Mouse (Mus musculus): ENCODE data around the gene Snap23. TPM values are rescaled to one million over a fixed set of nuclear protein-coding genes. Genes with fewer than 3 reads are reported as not detected.

Snap23 gene
- total RNA-seq (2014; rRNA removed) (17.0 and 19.7 TPM in 2 replicates), polyA plus RNA-seq (2015; fragmentation: Nextera tagmentation; extraction: Ambion mirVana) (10.6 and 11.3 TPM in 2 replicates)

- H3K27me3 ChIP-seq (ENCODE audit: insufficient read depth, low read length) = no peaks in the 10 kb centered on the region
- H3K9ac ChIP-seq (replicated peaks; ENCODE audit: low read length, poor library complexity, severe bottlenecking) = peak within 1 kb of the TSS; percentile 75
- peak within 1 kb of the TSS; percentile 59 for H3K27ac ChIP-seq (ENCODE audit: low read depth, low read length)
- no peaks in the 10 kb centered on the region for H3K9me3 ChIP-seq (ENCODE audit: low read length)
- H3K4me1 ChIP-seq (ENCODE audit: insufficient read depth, low read length) = peaks cover 5% of the 10 kb centered on the region; the same call in 1 of the 2 replicates
- H3K4me2 ChIP-seq (ENCODE audit: low read depth, low read length, poor library complexity, severe bottlenecking) = peak within 1 kb of the TSS; percentile 75
- ATAC-seq (ENCODE audit: low FRiP score) = peak; percentile 90
- TF ChIP-seq CTCF (IDR thresholded peaks at IDR 0.05) = no peak
- DNase-seq (ENCODE audit: low spot score) = peak; percentile 95
- H3K36me3 ChIP-seq (ENCODE audit: insufficient read depth, low read length) = no peaks in the 10 kb centered on the region
- peak within 1 kb of the TSS; percentile 77 for H3K4me3 ChIP-seq (ENCODE audit: low read depth, low read length)
- WGBS = 2% methylated on average over 42 of the region's 42 CpGs
These were observed at the start of gene Snap23 for GRCm38 (mm10) chr2:120566886-120567797. Gene Snap23 (plus strand): TSS chr2:120567671.

GRCm38 (mm10) chr2:120518547-120519210 lies 48.8 kb upstream of the Snap23 start:
- Histone ChIP-seq H3K36me3 (ENCODE audit: insufficient read depth, low read length) (peaks cover 78% of the 10 kb centered on the region), H3K4me2 (ENCODE audit: low read depth, low read length, poor library complexity, severe bottlenecking) (no peak overlapping the region), H3K9me3 (ENCODE audit: low read length) (no peaks in the 10 kb centered on the region), H3K4me1 (ENCODE audit: insufficient read depth, low read length) (no peaks in the 10 kb centered on the region), H3K27me3 (ENCODE audit: insufficient read depth, low read length) (no peaks in the 10 kb centered on the region), H3K9ac (replicated peaks; ENCODE audit: low read length, poor library complexity, severe bottlenecking) (no peak overlapping the region), H3K27ac (ENCODE audit: low read depth, low read length) (no peak overlapping the region), H3K4me3 (ENCODE audit: low read depth, low read length) (no peak overlapping the region)
- ATAC-seq (ENCODE audit: low FRiP score) (no peak), DNase-seq (ENCODE audit: low spot score) (no peak)
- no peak for TF ChIP-seq CTCF (IDR thresholded peaks at IDR 0.05)
- 92% methylated on average over 5 of the region's 5 CpGs for WGBS

- Histone ChIP-seq H3K27me3 (ENCODE audit: insufficient read depth, low read length) (no peaks in the 10 kb centered on the region), H3K9ac (replicated peaks; ENCODE audit: low read length, poor library complexity, severe bottlenecking) (no peak overlapping the region), H3K9me3 (ENCODE audit: low read length) (no peaks in the 10 kb centered on the region), H3K27ac (ENCODE audit: low read depth, low read length) (no peak overlapping the region), H3K4me3 (ENCODE audit: low read depth, low read length) (no peak overlapping the region), H3K36me3 (ENCODE audit: insufficient read depth, low read length) (peaks cover 75% of the 10 kb centered on the region), H3K4me2 (ENCODE audit: low read depth, low read length, poor library complexity, severe bottlenecking) (no peak overlapping the region), H3K4me1 (ENCODE audit: insufficient read depth, low read length) (no peaks in the 10 kb centered on the region)
- no peak for TF ChIP-seq CTCF (IDR thresholded peaks at IDR 0.05)
- no peak for DNase-seq (ENCODE audit: low spot score)
- 89% methylated on average over 5 of the region's 5 CpGs for WGBS
- ATAC-seq (ENCODE audit: low FRiP score) = no peak
These were observed 40.7 kb upstream of the Snap23 start for GRCm38 (mm10) chr2:120526771-120527170.

GRCm38 (mm10) chr2:120529531-120529930 lies 37.9 kb upstream of the Snap23 start:
- Histone ChIP-seq H3K27me3 (ENCODE audit: insufficient read depth, low read length) (no peaks in the 10 kb centered on the region), H3K27ac (ENCODE audit: low read depth, low read length) (no peak overlapping the region), H3K9ac (replicated peaks; ENCODE audit: low read length, poor library complexity, severe bottlenecking) (no peak overlapping the region), H3K36me3 (ENCODE audit: insufficient read depth, low read length) (peaks cover 71% of the 10 kb centered on the region), H3K4me1 (ENCODE audit: insufficient read depth, low read length) (no peaks in the 10 kb centered on the region), H3K4me2 (ENCODE audit: low read depth, low read length, poor library complexity, severe bottlenecking) (no peak overlapping the region), H3K4me3 (ENCODE audit: low read depth, low read length) (no peak overlapping the region), H3K9me3 (ENCODE audit: low read length) (no peaks in the 10 kb centered on the region)
- no peak for ATAC-seq (ENCODE audit: low FRiP score)
- no peak for DNase-seq (ENCODE audit: low spot score)
- peak; percentile 53 for TF ChIP-seq CTCF (IDR thresholded peaks at IDR 0.05)

GRCm38 (mm10) chr2:120531223-120531622 lies 36.2 kb upstream of the Snap23 start:
- H3K4me1 ChIP-seq (ENCODE audit: insufficient read depth, low read length) = no peaks in the 10 kb centered on the region
- TF ChIP-seq CTCF (IDR thresholded peaks at IDR 0.05) = no peak
- H3K9ac ChIP-seq (replicated peaks; ENCODE audit: low read length, poor library complexity, severe bottlenecking) = no peak overlapping the region
- H3K27me3 ChIP-seq (ENCODE audit: insufficient read depth, low read length) = no peaks in the 10 kb centered on the region
- H3K4me2 ChIP-seq (ENCODE audit: low read depth, low read length, poor library complexity, severe bottlenecking) = no peak overlapping the region
- no peak overlapping the region for H3K4me3 ChIP-seq (ENCODE audit: low read depth, low read length)
- DNase-seq (ENCODE audit: low spot score) = no peak
- H3K9me3 ChIP-seq (ENCODE audit: low read length) = no peaks in the 10 kb centered on the region
- H3K36me3 ChIP-seq (ENCODE audit: insufficient read depth, low read length) = peaks cover 64% of the 10 kb centered on the region
- 95% methylated on average over 4 of the region's 4 CpGs for WGBS
- no peak overlapping the region for H3K27ac ChIP-seq (ENCODE audit: low read depth, low read length)
- no peak for ATAC-seq (ENCODE audit: low FRiP score)

- H3K4me1 ChIP-seq (ENCODE audit: insufficient read depth, low read length) = no peaks in the 10 kb centered on the region
- WGBS = 48% methylated on average over 3 of the region's 3 CpGs
- no peak overlapping the region for H3K27ac ChIP-seq (ENCODE audit: low read depth, low read length)
- no peak for TF ChIP-seq CTCF (IDR thresholded peaks at IDR 0.05)
- no peak overlapping the region for H3K4me2 ChIP-seq (ENCODE audit: low read depth, low read length, poor library complexity, severe bottlenecking)
- peak; percentile 24 for DNase-seq (ENCODE audit: low spot score)
- peaks cover 12% of the 10 kb centered on the region; the same call in 1 of the 2 replicates for H3K36me3 ChIP-seq (ENCODE audit: insufficient read depth, low read length)
- no peaks in the 10 kb centered on the region for H3K27me3 ChIP-seq (ENCODE audit: insufficient read depth, low read length)
- no peaks in the 10 kb centered on the region for H3K9me3 ChIP-seq (ENCODE audit: low read length)
- H3K4me3 ChIP-seq (ENCODE audit: low read depth, low read length) = no peak overlapping the region
- H3K9ac ChIP-seq (replicated peaks; ENCODE audit: low read length, poor library complexity, severe bottlenecking) = no peak overlapping the region
- ATAC-seq (ENCODE audit: low FRiP score) = no peak
These were observed 28.1 kb upstream of the Snap23 start for GRCm38 (mm10) chr2:120539333-120539732.

Data from midbrain, postnatal 0 days (tissue).